Mouse (Mus musculus) liver, postnatal 0 days (tissue): Measurements from ENCODE around the gene Wdr92.

Experiments used
- CTCF ChIP-seq: sonication (generic); IDR thresholded peaks from 2 replicates; pipeline ENCODE4 v1.5.1; 2016; ENCODE audit warnings: antibody characterized with exemption, low read depth
- EP300 ChIP-seq: IDR thresholded peaks from 2 replicates; pipeline ENCODE4 v1.6.1; 2016; ENCODE audit warnings: antibody characterized with exemption, low read depth, mild to moderate bottlenecking

GRCm38 (mm10) chr11:17180753-17181152 lies 1.2 kb upstream of the Wdr92 start:
- TF ChIP-seq EP300 (no peak), CTCF (no peak)
